Mouse (Mus musculus) spleen, embryonic (tissue): Measurements from ENCODE around the gene Ccdc124.

Experiments
- CTCF ChIA-PET: fragments of 350-600 bp; sonication (Branson Sonifier 250); formaldehyde crosslinking; loops from one replicate; lab custom pipeline; 2022; lab: Charles Lee

Ccdc124 gene

DNA sequence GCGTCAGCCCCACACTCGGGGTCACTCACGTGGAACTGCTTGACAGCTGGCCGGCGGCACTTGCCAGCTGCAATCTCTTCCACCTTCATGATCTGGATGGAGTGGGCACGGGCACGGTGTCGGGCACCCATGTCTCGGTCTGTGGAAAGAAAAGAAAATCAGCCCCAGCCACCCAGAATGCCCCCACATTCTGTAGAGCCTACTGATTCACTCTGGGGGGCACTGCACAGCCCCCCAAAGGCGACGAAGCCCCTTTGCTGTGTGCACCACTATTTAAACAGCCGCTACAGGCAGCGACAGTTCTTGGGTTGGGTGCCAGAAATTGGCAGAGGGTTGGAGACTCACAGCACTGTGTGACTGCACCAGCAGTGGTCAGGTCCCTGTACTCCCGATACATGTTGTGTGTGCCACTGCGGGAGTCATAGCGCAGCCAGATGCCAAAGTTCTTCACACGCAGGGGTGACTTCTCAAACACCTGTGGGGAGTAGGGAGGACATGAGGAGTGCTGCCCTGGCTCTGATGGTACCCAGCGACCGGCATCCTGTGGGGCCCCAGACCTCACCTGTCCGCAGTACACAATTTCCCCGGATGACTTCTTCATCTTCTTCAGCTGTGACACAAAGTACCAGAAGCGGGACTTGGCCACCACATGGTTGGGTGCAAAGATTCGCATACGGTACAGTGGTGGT lies 22.0 kb upstream of the Ccdc124 start:
- CTCF ChIA-PET, result interaction anchor here (1.0 kb wide), 1 partner anchor 19 kb away, joined by 3 read pairs; no protein-coding TSS in a partner anchor

DNA sequence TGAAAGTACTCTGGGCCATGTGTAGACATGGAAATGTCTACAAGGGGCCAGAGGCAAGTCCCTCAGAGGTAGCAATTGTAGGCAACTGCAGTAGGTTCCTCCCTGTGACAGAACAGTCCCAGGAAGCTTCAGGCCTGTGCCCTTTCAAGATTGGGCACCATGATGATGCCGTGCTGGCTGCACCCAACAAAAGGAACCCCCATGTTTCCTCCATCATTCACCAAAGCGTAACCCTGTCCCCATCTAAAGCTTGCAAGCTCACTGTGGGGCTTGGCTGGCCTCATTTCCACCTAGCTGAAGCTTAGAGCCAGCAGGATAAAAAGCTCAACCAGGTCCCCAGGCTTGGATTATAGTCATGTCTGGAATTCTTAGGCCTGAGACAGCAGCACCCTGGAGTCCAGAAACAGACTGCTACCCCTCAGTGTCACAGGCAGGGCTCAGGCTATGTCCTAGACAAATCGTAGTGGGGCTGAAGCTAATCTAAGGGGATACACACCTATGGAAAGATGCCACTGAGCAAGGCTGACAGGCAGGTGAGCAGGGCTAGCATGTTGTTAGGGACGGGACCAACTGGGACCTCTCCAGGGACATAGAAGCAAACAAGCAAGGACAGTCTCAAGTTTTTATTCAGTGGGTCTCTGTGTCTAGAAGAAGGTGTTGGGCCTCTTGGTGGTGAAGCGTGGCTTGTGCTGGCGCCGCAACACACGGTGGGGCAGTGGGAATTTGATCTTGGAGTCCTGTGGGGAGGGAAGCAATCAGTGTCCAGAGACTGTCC lies 21.2 kb upstream of the Ccdc124 start:
- CTCF ChIA-PET, result no interaction called here

DNA sequence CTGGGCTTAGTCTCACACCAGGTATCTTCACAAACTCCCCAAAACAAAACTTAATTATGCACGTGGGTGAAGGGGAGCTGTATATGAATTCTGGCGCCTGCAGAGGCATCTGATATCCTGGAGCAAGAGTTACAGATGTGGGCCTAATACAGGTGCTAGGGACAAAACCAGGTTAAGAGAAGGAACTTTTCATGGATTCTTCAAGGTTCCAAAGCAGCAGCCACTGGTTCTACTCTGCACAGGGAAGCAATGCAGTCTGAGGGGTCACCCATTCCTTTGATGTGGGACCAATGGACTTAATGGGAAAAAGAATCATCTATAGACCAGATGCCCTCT lies 20.6 kb upstream of the Ccdc124 start:
- CTCF ChIA-PET, result no interaction called here

DNA sequence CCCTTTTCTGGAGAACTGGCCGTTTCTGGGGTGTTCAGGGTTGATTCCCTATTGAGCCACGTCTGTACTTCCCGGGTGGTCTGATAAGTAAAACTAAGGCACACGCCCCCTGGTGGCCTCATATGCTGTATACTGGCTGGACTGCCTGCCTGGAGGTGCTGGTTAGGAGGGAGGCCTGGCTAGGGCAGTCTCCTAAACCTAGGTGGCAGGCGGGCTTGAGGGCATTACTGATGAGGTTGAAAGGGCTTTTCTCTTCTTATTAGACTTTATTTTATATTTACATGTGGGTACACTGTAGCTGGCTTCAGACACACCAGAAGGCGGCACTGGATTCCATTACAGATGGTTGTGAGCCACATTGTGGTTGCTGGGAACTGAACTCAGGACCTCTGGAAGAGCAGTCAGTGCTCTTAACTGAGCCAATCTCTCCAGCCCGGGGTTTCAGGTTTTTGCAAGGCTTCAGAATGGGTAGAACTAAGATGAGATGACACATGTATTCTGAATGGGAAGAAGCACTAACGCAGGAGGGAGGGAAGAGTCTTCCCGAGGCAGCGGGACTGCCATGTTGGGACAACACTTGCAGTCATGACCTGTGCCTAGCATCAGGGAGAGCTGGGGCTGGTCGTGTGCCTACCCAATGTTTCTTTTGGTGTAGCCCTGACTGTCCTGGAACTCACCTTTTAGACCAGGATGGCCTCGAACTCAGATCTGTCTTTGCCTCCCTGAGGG lies 20.1 kb upstream of the Ccdc124 start:
- CTCF ChIA-PET, result interaction anchor here (1.2 kb wide), 1 partner anchor 11 kb away, joined by 3 read pairs; no protein-coding TSS in a partner anchor

DNA sequence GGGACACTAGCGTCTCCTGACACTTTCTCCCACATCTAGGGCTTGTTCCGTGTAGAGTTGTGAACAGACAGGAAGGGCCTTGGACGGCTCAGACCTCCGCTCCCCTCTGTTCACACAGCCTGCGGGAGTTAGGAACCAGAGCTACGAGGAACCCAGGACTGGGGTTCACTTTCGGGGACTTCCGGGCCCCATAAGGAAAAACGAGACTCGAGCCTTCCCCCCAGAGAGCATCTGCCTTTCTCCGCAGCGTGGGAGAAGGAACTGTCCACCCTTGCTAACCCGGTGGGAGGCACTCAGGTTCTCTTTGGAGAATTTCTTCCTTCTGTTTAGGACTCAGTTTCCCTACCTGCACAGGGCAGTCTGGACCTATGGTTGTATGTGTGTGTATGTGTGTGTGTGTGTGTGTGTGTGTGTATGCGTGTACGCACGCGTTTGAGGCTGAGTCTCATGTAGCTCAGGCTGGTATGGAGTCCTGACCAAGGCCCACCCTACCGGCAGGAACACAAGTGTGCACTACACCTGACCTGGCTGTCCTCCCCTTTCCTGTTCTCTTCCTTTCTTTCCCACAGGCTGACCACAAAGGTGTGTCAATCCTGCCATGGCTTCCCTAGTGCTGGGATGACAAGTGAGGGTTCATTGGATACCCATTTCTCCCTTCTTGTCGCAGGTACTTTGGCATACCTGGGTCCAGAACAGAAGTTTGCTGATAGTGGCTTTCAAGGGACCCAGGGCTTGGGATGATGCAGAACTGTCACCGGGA lies 19.3 kb upstream of the Ccdc124 start:
- CTCF ChIA-PET, result interaction anchor here (1.2 kb wide), 1 partner anchor 10 kb away, joined by 3 read pairs; no protein-coding TSS in a partner anchor

DNA sequence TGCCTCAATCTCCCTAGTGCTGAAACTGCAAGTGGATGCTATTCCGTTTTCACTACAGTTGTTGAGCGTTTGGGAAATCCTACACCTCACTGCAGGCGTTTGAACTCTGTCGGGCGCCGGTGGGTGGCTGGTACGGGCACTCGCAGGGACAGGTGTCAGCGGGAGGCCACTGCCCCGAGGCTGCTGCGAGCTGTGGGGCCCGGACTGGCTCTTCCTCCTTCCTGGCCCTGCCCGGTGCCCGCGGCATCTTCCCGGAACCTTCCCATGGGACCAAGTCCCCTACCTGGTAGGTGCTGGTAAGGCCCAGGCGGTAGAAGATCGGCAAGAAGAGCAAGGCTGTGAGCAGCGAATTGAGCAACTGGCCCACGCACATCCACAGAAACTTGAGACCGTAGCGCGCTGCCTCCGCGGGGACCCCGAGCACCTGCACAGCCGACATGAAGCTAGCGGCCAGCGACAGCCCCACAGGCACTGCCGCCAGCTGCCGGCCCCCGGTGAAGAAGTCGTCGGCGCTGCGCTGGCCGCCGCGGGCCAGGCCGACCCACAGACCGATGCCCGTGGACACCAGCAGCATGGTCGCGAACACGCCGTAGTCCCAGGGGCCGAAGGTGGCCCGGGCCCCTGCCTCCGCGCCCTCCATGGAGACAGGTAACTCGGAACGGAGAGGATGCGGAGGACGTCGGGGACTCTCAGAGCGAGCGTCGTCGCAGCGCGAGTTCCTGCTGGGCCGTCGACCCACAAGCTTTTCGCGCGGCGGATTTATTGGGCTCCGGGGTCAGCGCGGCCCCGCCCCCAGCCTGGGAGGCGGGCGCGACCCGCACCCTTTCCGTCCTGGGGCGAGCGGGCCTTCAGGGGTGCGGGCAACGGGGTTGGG lies 18.5 kb upstream of the Ccdc124 start, which contains the start of gene Slc5a5:
Slc5a5 (minus strand) TSS at position 736 of the 874 bp plus-strand sequence.
- CTCF ChIA-PET, result interaction anchor here (0.8 to 1.2 kb wide), 2 partner anchors 9 to 19 kb away, joined by 3 read pairs; no protein-coding TSS in a partner anchor

DNA sequence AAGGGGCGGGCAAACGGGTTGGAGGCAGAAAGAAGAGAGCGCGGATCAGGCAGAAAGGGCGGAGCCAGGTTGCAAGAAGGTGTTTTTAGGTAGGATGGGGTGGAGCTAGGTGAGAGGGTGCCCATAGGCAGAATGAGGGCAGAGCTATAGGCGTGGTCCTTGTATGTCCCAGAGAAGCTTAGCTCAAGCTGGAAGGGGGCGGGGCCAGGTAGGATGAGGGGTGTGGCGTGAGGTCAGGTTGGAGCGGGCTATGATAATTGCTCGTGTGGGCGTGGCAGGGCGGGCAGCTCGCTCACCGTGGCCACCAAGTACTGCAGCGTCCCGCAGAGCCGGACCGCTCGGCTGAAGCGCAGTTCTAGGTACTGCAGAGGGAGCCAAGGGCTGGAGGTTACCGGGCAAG lies 17.6 kb upstream of the Ccdc124 start:
- CTCF ChIA-PET, result no interaction called here

DNA sequence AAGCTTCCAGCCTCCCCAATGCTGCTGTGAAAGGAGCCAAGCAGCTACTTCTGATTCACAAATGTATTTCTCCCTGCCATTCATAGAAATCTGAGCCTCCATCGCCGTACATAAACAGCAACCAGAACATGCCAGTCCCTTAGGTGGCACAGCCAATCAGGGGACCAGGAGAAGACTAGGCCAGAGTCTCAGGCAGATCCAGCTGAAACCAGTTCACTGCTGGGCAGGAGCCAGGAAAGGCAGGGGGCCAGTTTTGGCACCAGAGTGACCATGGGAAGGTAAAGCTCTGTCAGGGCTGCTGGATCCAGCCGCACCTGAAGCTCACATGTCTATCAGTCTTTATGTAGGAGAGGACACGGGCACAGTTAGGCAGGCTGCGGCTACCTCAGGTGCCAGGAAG lies 16.9 kb upstream of the Ccdc124 start:
- CTCF ChIA-PET, result no interaction called here

DNA sequence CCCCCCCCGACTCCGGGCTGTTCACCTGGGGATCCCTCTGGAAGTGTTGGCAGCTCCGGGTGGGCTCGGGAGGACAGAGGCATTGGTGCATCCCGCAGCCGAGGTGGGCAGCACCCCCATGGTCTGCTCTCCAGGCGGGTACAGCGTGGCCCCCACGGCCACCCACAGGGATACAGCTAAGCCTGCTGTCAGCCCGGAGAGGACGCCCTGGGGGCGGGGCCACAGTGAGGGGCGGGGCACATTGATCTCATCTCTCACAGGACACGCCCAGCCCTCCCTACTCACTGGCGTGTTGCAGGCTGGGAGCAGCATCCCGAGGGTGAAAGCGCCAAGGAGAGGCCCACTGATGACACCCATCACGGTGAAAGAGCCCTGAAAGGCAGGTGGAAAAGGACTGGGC lies 13.9 kb upstream of the Ccdc124 start:
- CTCF ChIA-PET, result no interaction called here

DNA sequence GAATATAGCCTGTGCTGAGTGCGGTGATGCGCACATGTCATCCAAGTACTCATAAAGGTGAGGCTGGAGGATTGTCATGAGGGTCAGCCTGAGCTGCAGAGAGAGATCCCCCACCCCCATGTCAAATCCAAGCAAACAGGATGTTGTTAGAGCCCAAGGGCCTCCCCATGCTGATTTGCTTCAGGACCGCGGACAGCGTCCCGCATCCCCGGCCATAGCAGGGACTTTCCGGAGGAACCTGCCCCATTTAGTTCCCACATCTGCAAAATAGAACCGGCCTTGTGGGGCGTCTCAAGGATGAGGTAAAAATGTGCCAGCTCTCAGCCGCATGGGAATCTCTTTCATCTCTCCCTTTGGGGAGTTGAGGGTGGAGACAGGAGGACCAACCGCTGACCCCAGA lies 11.9 kb upstream of the Ccdc124 start:
- CTCF ChIA-PET, result interaction anchor here (1.3 kb wide), 1 partner anchor 16 kb away, joined by 3 read pairs; no protein-coding TSS in a partner anchor

DNA sequence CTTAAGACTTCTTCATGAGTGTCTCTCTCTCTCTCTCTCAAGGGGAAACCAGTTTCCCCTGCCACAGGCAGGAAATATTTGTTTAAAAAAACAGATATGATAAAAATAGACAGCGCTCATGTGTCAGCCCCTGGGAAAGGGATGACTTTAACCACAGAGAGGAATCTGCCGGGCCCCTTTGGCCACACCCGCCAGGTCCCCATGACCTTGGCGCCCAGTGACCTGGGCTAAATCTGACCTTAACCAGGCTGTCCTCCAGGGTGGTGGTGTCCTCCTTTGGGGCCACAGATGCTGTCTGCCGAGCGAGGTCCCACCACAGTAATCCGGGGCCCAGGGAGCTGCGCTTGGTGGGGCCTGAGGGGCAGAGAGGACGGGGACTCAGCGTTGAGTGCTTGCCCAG lies 10.9 kb upstream of the Ccdc124 start:
- CTCF ChIA-PET, result interaction anchor here (0.6 kb wide), 1 partner anchor 156 kb away, joined by 3 read pairs; no protein-coding TSS in a partner anchor

DNA sequence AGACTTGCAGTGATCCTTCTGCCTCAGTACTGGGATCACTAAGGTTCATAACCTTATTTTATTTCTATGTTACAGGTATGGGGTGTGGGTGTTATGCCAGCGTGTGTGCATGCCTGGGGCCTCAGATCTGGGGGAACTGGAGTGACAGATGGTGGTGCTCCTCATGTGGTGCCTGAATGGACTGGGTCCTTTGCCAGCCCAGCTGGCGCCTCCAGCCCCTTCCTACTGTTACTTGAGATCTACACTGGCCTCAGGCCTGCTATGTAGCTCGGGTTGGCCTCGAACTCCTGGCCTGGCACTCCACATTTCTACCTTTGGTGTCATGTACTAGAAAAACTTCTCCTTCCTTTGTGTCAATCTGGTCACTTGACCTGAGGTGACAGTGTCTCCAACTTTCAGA lies 10.5 kb upstream of the Ccdc124 start:
- CTCF ChIA-PET, result interaction anchor here (0.6 kb wide), 1 partner anchor 156 kb away, joined by 3 read pairs; no protein-coding TSS in a partner anchor

DNA sequence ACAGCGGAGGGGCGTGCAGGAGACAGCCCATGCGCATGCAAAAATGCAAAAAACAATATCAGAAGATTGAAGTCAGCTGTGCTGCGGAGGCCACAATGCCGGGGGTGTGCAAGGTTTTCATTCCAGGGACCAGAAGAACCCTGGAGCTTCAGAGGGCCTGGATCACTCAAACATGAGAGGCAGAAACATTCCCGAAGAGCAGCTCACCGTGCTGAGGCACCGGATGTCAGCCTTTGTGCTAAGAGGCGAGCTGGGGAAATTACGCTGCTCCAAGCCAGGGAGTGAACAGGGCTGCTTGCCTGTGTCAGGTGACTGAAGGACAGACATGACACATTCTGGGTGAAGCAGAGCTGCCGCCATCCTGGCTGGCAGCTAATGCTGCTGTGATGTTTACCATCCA lies 6.8 kb upstream of the Ccdc124 start:
- CTCF ChIA-PET, result no interaction called here

DNA sequence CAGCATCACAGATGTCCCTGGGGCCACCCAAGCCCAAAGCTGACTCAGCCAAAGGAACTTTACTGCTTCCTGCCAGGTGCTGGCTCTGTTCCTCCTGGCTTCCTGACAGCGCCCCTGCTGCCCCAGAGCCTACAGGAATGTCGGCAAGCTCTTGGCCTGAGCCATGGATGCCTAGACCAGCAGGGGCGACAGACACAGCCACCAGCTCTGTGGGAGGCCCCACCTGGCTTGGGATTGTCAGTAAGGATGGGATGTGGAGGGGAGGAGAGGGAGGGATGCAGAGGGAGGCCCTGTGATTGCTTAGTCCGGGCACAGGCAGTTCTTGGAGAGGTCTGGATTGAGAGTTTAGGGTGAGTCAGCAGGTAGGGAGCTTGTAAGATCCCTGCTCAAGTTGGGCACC lies 6.4 kb upstream of the Ccdc124 start:
- CTCF ChIA-PET, result no interaction called here

DNA sequence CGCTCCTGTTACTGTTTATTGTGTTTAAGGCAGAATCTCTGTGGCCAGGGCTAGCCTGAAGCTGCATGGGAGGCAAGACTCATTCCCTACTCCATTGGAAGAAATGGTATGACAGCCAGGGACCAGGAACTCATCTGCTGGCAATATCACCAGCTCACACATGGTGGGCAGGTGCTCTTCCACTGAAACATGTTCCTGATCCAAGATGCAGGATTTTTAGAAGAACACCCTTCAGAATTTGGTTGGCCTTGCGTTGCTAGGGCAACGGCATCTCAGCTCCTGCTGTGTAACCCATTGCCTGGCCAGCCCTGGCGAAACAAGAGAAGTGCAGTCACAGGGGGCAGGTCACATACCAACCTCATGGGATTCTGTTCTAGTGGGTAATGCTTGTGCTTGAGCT lies 5.8 kb upstream of the Ccdc124 start:
- CTCF ChIA-PET, result no interaction called here

DNA sequence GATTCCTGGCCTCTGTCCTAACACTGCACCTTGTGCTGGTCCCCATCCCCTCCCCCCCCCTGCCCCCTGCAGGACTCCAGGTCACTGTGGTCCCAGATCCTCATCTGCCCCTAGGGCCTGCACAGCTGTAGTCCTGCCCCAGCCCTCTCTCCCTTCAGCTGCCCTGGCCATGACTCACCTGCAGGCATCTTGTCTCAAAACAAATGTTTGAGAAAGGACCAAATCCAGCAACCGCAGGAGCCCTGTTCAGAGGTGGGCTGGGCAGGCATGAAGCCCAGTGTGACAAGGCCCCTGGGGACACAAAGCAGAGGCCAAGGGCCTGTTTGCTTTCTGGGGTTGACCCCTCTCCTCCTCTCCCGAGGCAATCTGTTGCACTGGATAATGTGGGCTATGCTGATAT lies 4.4 kb upstream of the Ccdc124 start:
- CTCF ChIA-PET, result no interaction called here

DNA sequence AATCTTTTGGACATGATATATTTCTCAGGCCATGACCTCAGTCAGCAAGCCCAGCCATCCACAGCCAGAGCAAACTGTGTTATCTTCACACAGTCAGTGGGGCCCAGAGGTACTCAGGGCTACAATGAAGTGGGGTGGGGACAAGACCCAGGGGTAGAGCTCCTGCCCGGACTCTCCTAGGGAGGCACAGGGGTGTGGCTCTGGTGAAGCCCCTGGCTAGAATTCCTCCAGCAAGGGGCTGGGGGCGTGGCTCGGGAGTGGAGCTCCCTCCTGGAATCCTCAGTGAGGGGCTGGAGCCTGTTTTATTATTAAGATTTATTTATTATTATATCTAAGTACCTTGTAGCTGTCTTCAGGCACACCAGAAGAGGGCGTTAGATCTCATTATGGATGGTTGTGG lies 2.6 kb upstream of the Ccdc124 start:
- CTCF ChIA-PET, result interaction anchor here (1.4 kb wide), 1 partner anchor 20 kb away, joined by 3 read pairs; no protein-coding TSS in a partner anchor

DNA sequence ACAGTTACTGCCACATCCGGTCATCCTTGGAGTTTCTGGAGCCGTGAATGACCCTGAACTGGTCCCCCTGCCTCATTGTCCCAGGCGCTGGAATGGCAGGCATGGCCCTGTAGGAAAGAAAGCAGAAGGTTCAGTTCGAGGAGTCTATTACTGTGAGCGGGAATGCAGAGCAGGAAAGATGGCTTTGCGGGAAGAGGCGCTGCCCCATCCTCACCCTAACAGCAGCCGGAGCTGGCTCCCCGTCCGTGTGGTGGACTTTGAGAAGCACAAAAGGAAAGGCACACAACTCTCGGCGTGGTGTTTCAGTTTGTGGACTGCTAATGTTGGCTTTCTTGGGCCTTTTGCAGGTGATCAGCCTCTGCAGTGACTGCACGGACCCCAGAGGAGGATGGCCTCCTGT lies 706 bp upstream of the Ccdc124 start:
- CTCF ChIA-PET, result no interaction called here

DNA sequence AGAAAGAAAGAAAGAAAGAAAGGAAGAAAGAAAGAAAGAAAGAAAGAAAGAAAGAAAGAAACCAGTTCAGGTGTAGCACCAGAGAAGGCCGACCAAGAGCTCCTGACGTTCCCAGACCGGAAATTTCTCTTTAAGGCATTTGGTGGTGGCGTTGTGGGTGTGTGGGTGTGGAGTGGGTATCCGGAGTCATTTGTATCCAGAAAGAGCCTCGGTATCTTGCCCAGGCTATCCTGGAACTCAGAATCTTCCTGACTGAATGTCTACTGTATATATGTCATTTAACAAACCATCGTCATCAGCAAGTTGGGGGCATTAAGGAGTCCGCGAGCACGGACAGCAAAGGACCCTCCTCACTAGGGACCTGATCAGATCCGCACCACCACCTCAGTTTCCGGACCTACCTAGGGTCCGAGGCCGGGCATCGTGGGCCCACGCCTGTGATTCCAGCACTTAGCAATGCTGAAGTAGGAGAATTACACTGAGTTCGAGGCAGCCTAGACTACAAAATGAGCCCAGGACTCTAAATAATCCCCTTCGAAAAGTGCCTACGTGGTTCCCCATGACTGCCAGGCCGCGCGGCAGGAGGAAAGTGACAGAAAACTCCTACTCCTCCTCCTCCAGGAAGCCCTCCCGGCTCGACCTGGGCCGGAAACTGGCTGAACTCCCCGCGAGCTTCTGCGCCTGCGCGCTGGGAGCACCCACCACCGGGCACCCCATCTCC lies 932 bp downstream of the Ccdc124 start:
- CTCF ChIA-PET, result interaction anchor here (0.6 to 0.9 kb wide), 3 partner anchors 19 to 72 kb away, joined by 3 to 5 read pairs (median 4); no protein-coding TSS in a partner anchor
